Mouse (Mus musculus) kidney, adult 2 months (tissue): ENCODE measurements around the gene Cpne4. TPM values are rescaled to one million over a fixed set of nuclear protein-coding genes. Genes with fewer than 3 reads are reported as not detected.
A peak's percentile ranks its signal among the peaks of the same experiment; 100 is the strongest.

Experiments used
- DNase-seq: peaks from one replicate; pipeline ENCODE4 v3.0.0; 2021
- H3K27ac ChIP-seq: fragments of 200-500 bp; 2 replicates; pipeline ENCODE4 v1.5.1; 2012; ENCODE audit warnings: low read depth, low read length, control low read depth, inconsistent platforms; ENCODE audit not compliant: insufficient read depth
- H3K27me3 ChIP-seq: fragments of 200-500 bp; replicated peaks from 2 replicates; pipeline ENCODE4 v1.6.1; 2012; ENCODE audit warnings: mild to moderate bottlenecking, moderate library complexity, low read length, inconsistent platforms; ENCODE audit not compliant: control insufficient read depth, insufficient read depth
- H3K36me3 ChIP-seq: fragments of 200-500 bp; 2 replicates; pipeline ENCODE4 v1.6.1; 2012; ENCODE audit warnings: mild to moderate bottlenecking, moderate library complexity, low read length, inconsistent platforms; ENCODE audit not compliant: control insufficient read depth, insufficient read depth
- H3K4me1 ChIP-seq: fragments of 200-500 bp; 2 replicates; pipeline ENCODE4 v1.6.1; 2011; ENCODE audit warnings: low read length; ENCODE audit not compliant: control insufficient read depth, insufficient read depth
- H3K4me3 ChIP-seq: fragments of 200-500 bp; 2 replicates; pipeline ENCODE4 v1.5.1; 2011; ENCODE audit warnings: mild to moderate bottlenecking, low read depth, low read length, control low read depth; ENCODE audit not compliant: insufficient read depth
- CTCF ChIP-seq: fragments of 200-500 bp; conservative IDR thresholded peaks from 2 replicates; pipeline ENCODE4 v1.5.1; 2011; ENCODE audit warnings: low read depth, mild to moderate bottlenecking, control low read depth, low read length, moderate library complexity, mixed read lengths; ENCODE audit not compliant: insufficient read depth, insufficient read length
- POLR2A ChIP-seq: fragments of 200-500 bp; IDR thresholded peaks from one replicate; pipeline ENCODE4 v1.6.1; 2011; ENCODE audit warnings: low read depth, low read length, control low read depth
- WGBS: fragments of 180-500 bp; shearing (Covaris S2); methylation state at CpG from one replicate; pipeline ENCODE4 v1.1.7; 2018; 5-methylcytosine and 5-hydroxymethylcytosine counted together
- polyA plus RNA-seq: library from polyadenylated mRNA; depleted of rRNA; stranded (reverse); fragments of >200 nt; gene quantifications from 2 replicates; pipeline ENCODE4 v1.2.3, GENCODE M21; 2012

The Cpne4 gene
- polyA plus RNA-seq, 1 experiment, result 7.4 TPM

GRCm38 (mm10) chr9:104755519-104755918 is 208.4 kb downstream of the Cpne4 start:
- Histone ChIP-seq H3K27me3 (no peaks in the 10 kb centered on the region), H3K36me3 (no peaks in the 10 kb centered on the region), H3K4me3 (no peak overlapping the region), H3K27ac (no peak overlapping the region), H3K4me1 (no peaks in the 10 kb centered on the region)
- no peak for TF ChIP-seq CTCF
- TF ChIP-seq POLR2A, result no peak
- peak; percentile 1 for DNase-seq
- 81% methylated on average over 14 of the region's 14 CpGs for WGBS

GRCm38 (mm10) chr9:104760031-104760430 is 212.9 kb downstream of the Cpne4 start:
- TF ChIP-seq CTCF (no peak), POLR2A (no peak)
- no peak overlapping the region for H3K4me3 ChIP-seq
- H3K27ac ChIP-seq, result no peak overlapping the region
- H3K27me3 ChIP-seq, result no peaks in the 10 kb centered on the region
- no peaks in the 10 kb centered on the region for H3K4me1 ChIP-seq
- DNase-seq, result no peak
- WGBS, result 78% methylated on average over 7 of the region's 7 CpGs
- no peaks in the 10 kb centered on the region for H3K36me3 ChIP-seq

- no peaks in the 10 kb centered on the region for H3K27me3 ChIP-seq
- no peaks in the 10 kb centered on the region for H3K4me1 ChIP-seq
- WGBS, result 88% methylated on average over 7 of the region's 7 CpGs
- no peak overlapping the region for H3K4me3 ChIP-seq
- no peak overlapping the region for H3K27ac ChIP-seq
- TF ChIP-seq POLR2A (no peak), CTCF (no peak)
- no peak for DNase-seq
- no peaks in the 10 kb centered on the region for H3K36me3 ChIP-seq
Measured at GRCm38 (mm10) chr9:104776198-104776815, 229.2 kb downstream of the Cpne4 start.

- DNase-seq, result no peak
- TF ChIP-seq CTCF (no peak), POLR2A (no peak)
- 54% methylated on average over 3 of the region's 3 CpGs for WGBS
- H3K27me3 ChIP-seq, result no peaks in the 10 kb centered on the region
- H3K27ac ChIP-seq, result no peak overlapping the region
- H3K4me3 ChIP-seq, result no peak overlapping the region
- H3K36me3 ChIP-seq, result no peaks in the 10 kb centered on the region
- H3K4me1 ChIP-seq, result no peaks in the 10 kb centered on the region
Measured at GRCm38 (mm10) chr9:104777135-104777534, 230.0 kb downstream of the Cpne4 start.

- Histone ChIP-seq H3K27ac (no peak overlapping the region), H3K27me3 (no peaks in the 10 kb centered on the region), H3K36me3 (no peaks in the 10 kb centered on the region), H3K4me3 (no peak overlapping the region), H3K4me1 (no peaks in the 10 kb centered on the region)
- DNase-seq, result no peak
- WGBS, result 60% methylated on average over 5 of the region's 5 CpGs
- no peak for TF ChIP-seq CTCF
- TF ChIP-seq POLR2A, result no peak
Measured at GRCm38 (mm10) chr9:104777780-104778179, 230.7 kb downstream of the Cpne4 start.

GRCm38 (mm10) chr9:104796601-104797000 is 249.5 kb downstream of the Cpne4 start:
- no peak overlapping the region for H3K4me3 ChIP-seq
- TF ChIP-seq CTCF (no peak), POLR2A (no peak)
- H3K27me3 ChIP-seq, result no peaks in the 10 kb centered on the region; the same call in 1 of the 2 replicates
- no peaks in the 10 kb centered on the region for H3K36me3 ChIP-seq
- WGBS, result 16% methylated on average over 2 of the region's 2 CpGs
- no peaks in the 10 kb centered on the region for H3K4me1 ChIP-seq
- no peak for DNase-seq
- H3K27ac ChIP-seq, result no peak overlapping the region

- Histone ChIP-seq H3K4me3 (no peak overlapping the region), H3K4me1 (no peaks in the 10 kb centered on the region), H3K36me3 (no peaks in the 10 kb centered on the region), H3K27ac (no peak overlapping the region), H3K27me3 (no peaks in the 10 kb centered on the region)
- DNase-seq, result no peak
- WGBS, result 68% methylated on average over 4 of the region's 4 CpGs
- no peak for TF ChIP-seq CTCF
- no peak for TF ChIP-seq POLR2A
Measured at GRCm38 (mm10) chr9:104804776-104805175, 257.7 kb downstream of the Cpne4 start.

GRCm38 (mm10) chr9:104814681-104815080 is 267.6 kb downstream of the Cpne4 start:
- Histone ChIP-seq H3K4me3 (no peak overlapping the region), H3K4me1 (no peaks in the 10 kb centered on the region), H3K27me3 (no peaks in the 10 kb centered on the region), H3K27ac (no peak overlapping the region), H3K36me3 (no peaks in the 10 kb centered on the region)
- DNase-seq, result no peak
- WGBS, result 92% methylated on average over 2 of the region's 2 CpGs
- no peak for TF ChIP-seq POLR2A
- TF ChIP-seq CTCF, result no peak
